Mouse (Mus musculus): ENCODE measurements around the gene Dlgap1.

Gene Dlgap1

GRCm38 (mm10) chr17:70614407-70615060, 645.7 kb downstream of the Dlgap1 start:
- no peak for DNase-seq (ENCODE audit: low read depth in 2 of 2, low spot score in 2 of 2)

DNA sequence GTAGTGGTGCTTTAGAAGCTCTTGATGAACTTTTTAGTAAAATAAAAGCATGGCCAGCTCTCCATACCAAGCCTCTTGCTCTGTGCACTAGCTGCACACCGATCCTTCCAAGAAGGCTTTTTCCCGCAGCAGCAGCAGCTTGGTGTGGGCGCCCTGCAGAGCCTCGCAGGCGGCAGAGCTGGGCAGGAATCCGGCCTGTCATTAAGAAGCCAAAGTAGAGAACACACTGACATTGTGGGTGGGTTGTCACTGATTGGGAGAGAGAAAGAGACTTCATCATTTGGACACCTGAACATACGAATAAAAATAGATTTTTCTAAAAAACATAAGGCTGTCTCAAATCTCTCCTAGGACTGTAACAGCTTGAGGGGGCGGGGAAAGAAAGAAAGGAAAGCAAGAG, 653.6 kb downstream of the Dlgap1 start:
- DNase-seq (ENCODE audit: low read depth in 2 of 2, low spot score in 2 of 2) = no peak

DNA sequence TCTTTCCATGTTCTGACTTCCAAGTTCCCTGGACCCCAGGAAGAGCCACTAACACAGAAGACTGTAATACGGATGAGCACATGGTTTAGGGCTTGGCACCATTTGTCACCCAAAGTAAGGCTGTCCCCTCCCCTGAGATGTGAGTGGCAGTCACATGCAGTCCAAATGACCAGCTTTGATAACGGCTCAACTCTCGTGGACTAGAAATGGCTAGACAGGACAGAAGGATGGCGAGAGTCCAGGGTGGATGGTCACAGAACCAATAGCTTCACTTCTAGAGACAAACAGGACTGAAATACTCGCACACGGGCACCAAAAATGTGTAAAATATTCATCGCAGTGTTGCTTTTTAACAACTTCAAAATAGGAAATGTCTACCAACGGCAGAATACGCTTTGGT, 657.5 kb downstream of the Dlgap1 start:
- no peak for DNase-seq (ENCODE audit: low read depth in 2 of 2, low spot score in 2 of 2)

DNA sequence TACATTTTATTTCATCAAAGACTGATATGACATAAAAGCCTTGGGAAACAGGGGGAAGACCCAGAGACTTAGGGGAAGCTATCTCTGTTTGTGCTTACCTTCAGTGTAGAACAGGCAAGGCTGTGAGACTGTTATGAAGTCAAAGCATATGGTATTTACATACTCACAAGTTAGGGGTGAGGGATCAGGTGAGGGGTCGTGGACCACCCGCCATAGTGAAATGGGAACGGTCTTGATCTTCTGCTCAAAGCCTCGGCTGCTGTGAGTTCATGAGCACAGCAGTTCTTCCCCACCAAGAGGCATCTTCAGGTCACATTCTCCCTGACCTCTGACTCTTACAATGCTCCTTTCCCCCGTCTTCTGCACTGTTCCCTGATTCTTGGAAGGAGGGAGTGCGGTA, 658.1 kb downstream of the Dlgap1 start:
- DNase-seq (ENCODE audit: low read depth in 2 of 2, low spot score in 2 of 2) = no peak

DNA sequence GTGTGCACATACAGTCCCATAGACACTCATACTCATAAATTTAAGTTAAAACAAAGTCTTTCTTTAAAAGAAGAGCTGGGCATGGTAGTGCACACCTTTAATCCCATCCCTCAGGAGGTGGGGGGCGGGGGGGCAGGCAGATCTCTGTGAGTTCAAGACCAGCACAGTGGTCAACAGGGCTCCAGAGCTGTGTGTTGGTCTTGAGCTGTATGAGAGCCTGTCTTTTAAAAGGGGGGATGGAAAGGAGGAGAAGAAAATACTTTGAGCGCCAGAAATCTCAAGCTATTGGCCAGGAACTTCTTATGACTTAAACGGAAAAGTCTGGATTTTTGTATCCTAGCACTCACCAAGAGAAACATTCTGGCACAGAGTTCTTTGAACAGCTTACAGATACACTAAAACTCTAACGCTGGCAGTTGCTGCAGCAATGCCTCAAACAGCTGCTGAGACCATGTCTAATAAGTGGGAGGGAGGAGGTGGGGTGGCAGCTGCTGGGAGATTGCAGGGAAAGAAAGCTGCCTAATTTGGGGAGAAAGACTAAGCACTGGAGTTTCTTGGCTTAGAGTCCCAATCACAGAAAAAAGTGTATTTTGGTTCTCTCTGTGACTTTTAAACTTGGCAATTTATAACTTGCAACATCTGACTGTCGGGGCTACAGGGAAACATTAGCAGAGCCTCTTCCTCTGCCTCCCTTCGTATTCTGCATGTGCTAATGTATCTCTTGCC, 660.9 kb downstream of the Dlgap1 start:
- no peak for DNase-seq (ENCODE audit: low read depth in 2 of 2, low spot score in 2 of 2)

DNA sequence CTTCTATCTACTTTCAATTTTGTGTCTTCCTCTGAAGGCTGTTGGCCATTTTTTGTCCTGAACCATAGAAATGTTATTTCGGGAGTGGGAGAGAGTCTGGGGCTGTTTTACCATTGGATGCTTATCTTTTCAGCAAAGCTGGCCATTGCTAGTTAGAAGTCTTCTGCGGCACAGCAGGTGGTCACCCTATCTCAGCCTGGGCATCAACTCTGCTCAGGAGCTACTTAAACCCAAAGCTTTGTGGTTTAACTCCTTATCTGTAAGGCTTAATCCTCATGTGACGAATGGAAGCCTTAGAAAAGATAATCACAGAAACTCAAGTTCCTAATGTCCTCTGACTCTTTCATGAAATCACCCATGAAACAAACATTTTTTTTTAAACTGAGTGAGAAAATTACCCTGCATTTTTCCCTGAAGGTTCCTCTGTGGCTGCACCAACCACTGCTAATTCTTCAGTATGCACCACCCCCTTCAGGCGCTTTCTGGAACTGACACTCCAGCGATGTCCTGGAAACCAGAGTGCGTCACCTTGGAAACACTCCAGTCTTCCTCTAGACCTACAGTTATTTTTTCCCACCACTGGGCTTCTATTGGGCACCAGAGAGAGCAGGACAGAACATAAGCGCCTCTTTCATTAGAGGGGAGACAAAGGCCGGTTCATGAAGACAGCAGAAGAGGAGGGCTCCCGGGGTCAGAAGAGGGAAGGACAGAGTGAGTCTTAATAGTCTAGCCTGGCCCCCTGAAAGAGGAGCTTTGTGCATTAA, 664.5 kb downstream of the Dlgap1 start:
- peak; percentile 28 to 43 for DNase-seq (ENCODE audit: low read depth in 2 of 2, low spot score in 2 of 2)

GRCm38 (mm10) chr17:70643211-70643610, 674.3 kb downstream of the Dlgap1 start:
- DNase-seq (ENCODE audit: low read depth in 2 of 2, low spot score in 2 of 2) = no peak

DNA sequence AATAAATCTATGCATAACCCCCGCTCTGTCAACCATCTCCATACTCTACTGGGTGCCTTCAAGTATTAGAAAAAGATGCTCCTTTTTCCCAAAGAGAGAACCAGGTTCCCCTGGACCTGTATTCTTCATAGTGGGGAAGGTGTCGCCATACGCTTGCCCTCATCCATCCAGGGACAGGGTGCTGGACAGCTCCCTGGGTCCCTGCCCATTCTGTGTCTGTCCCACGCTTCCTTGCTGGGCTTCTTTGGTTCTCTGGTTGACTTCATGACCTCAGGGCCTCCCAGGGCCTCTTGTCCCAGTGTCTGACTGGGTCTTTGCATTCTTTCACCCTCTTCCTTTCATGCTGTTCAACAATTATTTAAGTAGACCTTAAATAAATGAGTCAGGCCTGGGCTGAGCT, 677.8 kb downstream of the Dlgap1 start:
- no peak for DNase-seq (ENCODE audit: low read depth in 2 of 2, low spot score in 2 of 2)

GRCm38 (mm10) chr17:70661382-70661781, 692.5 kb downstream of the Dlgap1 start:
- DNase-seq (ENCODE audit: low read depth in 2 of 2, low spot score in 2 of 2) = no peak

DNA sequence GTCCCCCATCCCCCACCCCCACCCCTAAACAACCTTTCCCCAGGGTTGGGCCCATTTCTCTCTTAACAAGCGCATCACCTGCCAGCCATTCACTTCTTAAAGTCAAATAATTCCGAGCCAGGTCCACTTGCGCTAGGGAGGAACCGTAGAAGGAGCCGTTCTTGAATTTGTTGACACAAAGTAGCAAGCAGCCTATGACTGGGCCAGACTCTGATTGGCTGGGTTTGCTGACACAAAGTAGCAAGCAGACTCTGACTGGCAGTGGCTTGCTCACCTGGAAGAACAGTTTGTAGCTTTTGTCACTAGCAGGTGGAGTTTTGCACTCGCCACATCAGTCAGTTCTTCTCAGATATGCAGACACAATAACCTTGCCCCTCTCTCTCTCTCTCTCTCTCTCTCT, 695.1 kb downstream of the Dlgap1 start:
- DNase-seq (ENCODE audit: low read depth in 2 of 2, low spot score in 2 of 2) = no peak

DNA sequence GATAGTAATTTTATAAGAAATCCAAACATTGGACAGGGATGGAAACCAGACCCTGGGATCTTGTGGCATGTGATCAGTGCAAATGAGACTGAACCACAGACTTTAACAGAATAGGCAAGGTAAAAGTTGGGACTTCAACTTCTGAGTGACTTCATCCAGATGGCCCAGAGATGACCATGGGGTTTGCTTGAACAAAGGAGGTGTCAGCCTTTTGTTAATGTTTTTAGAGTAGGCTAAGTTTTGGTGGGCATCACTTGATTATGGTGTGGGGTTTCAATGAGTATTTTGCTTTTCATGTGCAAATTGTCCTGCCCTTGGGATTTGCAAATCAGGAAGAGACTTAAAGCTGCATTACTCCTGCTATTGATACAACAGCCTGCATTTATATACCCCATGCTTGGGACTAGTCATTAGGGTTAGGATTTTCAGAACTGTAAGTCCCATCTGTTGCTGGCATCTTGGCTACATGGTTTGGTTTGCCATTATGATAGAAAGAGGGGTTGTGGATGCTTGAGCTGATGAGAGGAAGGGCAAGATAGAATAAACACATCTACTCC, 695.7 kb downstream of the Dlgap1 start:
- no peak for DNase-seq (ENCODE audit: low read depth in 2 of 2, low spot score in 2 of 2)

DNA sequence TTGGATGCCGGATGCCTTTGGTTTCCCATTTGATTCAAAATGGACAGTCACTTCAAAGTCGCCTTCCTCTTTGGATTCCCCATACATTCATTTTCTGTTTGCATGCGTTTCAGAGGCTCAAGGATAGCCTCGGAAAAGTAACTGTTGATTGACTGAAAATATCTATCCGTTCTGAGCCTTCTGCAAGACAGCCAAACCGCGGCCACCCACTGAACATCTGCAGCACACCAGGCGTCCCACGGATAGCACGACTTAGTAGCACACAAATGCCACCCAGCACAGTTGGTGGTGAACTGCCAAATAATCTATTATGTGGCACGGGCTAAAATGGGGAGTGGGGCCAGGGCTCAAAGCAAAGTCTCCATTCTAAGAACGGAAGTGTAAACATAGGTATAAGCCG, 705.1 kb downstream of the Dlgap1 start:
- no peak for DNase-seq (ENCODE audit: low read depth in 2 of 2, low spot score in 2 of 2)

DNA sequence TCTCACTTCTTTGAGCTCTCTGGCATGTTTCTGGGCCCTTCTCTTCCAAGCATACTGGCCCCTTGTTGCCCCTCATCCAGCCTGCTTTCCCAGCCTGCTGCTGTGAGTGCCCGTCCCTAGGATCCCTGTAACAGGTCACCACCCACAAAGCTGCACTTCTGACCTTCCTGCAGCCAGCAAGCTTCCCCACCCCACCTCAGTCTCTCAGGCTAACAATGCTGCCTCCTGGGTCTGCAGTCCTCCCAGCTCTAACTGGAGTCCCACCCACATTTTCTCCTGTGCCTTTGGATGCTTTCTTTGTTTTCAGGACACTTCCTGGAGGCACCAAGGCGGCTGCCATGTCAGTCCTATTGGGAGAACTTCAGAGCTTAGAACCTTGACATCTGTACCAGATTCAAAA, 707.6 kb downstream of the Dlgap1 start:
- no peak for DNase-seq (ENCODE audit: low read depth in 2 of 2, low spot score in 2 of 2)

DNA sequence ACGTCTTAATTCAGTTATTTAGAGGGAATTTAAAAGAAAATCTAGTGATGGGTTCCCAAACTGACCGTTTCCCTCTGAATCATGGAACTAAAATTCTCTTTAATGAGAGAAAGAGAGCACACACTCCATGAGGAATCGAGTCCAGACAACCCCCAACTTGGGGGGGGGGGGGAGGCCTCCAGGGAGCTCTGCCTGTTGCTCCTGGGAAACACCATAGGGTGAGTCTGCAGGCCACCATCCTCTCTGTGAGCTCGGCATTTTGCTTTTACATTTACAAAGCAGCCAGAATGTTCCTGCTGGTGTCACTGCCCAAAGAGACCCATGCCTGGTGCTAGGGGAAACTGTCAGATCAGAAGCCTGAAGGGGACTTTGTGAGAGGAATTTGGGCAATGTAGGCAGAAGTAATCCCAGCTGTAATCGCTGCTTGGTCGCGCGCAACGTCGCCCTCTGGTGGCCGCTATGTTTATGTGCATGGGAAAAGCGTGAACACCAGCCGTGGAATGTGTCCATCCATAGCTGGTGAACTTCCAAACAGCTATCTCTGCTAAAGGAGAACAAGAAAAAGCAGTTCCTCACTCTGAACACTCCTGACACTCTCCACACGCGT, 714.8 kb downstream of the Dlgap1 start:
- peak; percentile 31 to 36 for DNase-seq (ENCODE audit: low read depth in 2 of 2, low spot score in 2 of 2)

DNA sequence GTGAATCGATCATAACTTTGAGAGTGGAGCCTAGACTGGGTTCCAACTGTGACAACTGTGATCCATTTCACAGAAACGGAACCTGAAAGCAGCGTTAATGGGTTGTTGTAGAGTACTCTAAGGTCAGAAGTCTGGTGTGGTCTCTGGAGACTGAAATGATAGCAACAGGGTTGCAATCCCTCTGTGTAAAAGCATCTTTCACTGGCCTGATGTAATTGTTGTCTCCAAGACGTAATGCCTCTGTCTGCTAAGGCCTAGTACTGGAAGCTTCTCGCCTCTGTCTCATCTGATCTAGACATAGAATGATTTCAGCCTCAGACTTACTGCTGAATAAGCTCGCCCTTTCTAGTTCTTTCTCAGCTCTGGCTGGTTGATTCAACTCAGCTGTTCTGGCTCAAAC, 721.3 kb downstream of the Dlgap1 start:
- DNase-seq (ENCODE audit: low read depth in 2 of 2, low spot score in 2 of 2) = no peak

GRCm38 (mm10) chr17:70690598-70690997, 721.7 kb downstream of the Dlgap1 start:
- no peak for DNase-seq (ENCODE audit: low read depth in 2 of 2, low spot score in 2 of 2)

- peak; percentile 54 to 63 for DNase-seq (ENCODE audit: low read depth in 2 of 2, low spot score in 2 of 2)
Measured at GRCm38 (mm10) chr17:70706976-70707818, 738.3 kb downstream of the Dlgap1 start.

- DNase-seq (ENCODE audit: low read depth in 2 of 2, low spot score in 2 of 2) = no peak
Measured at GRCm38 (mm10) chr17:70707819-70708140, 738.9 kb downstream of the Dlgap1 start.

- DNase-seq (ENCODE audit: low read depth in 2 of 2, low spot score in 2 of 2) = no peak
Measured at GRCm38 (mm10) chr17:70709545-70709944, 740.7 kb downstream of the Dlgap1 start.

DNA sequence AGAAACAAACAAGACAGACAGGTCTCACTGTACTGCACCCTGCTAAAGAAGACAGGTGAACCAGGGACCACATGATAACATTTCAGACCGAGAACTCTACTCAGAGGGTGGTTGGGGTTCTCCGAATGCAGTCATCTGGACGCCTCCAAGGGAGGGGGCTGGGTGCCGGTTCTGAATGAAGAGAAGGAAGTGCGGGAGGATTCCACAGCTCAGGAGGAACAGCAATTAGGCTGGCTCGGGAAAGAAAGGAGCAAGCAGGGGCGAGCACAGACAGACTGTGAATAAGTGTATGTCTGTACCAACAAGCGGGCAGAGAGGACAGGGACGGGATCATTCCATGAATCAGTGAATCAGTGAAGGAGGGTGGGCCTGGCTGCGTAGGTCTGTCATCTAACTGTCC, 744.6 kb downstream of the Dlgap1 start:
- DNase-seq (ENCODE audit: low read depth in 2 of 2, low spot score in 2 of 2) = no peak

Data from CD8-positive naive resting alpha-beta T cell, adult 2 months (primary cell).